Mouse (Mus musculus): ENCODE results near the gene Gpn3. TPM values are rescaled to one million over a fixed set of nuclear protein-coding genes. Genes with fewer than 3 reads are reported as not detected.
A peak's percentile ranks its signal among the peaks of the same experiment; 100 is the strongest.

Gpn3 gene
- total RNA-seq, 1 experiment: 101 TPM

- DNase-seq (ENCODE audit: low read depth, low spot score): no peak
- H3K4me1 ChIP-seq (ENCODE audit: control insufficient read depth in 2 of 2, insufficient read depth in 2 of 2, low read length in 2 of 2, poor library complexity in 1 of 2): peaks cover 2% of the 10 kb centered on the region in 2 experiments; a peak in 1 of 4 replicates
- no peak overlapping the region for H3K9ac ChIP-seq (ENCODE audit: insufficient read depth, low read depth, low read length, poor library complexity, severe bottlenecking)
- H3K36me3 ChIP-seq (ENCODE audit: control insufficient read depth, insufficient read depth, low read length, poor library complexity, severe bottlenecking): no peaks in the 10 kb centered on the region
- in situ Hi-C loops (cut with MboI; ENCODE audit: low sequenced_read_pairs in 2 of 2, unreplicated experiment in 2 of 2): loop anchor here in 1 of 2 experiments (5.0 kb wide), 1 partner anchor 76 kb away; no protein-coding TSS in a partner anchor
- no peak for TF ChIP-seq HCFC1 (IDR thresholded peaks at IDR 0.05; ENCODE audit: borderline replicate concordance, insufficient read depth, low read length)
- TF ChIP-seq MAFK (IDR thresholded peaks at IDR 0.05; ENCODE audit: insufficient read depth, low read depth, low read length): no peak
- no peak for TF ChIP-seq ZNF384 (IDR thresholded peaks at IDR 0.05; ENCODE audit: low read depth, low read length)
- TF ChIP-seq CHD2 (IDR thresholded peaks at IDR 0.05; ENCODE audit: low read depth, low read length): no peak
- no peak for TF ChIP-seq ZC3H11A (IDR thresholded peaks at IDR 0.05; ENCODE audit: borderline replicate concordance, low read depth, low read length)
- H3K4me3 ChIP-seq (ENCODE audit: insufficient read depth in 1 of 2, low read depth in 1 of 2, low read length in 2 of 2, poor library complexity in 1 of 2, severe bottlenecking in 1 of 2): no peak overlapping the region
- no peaks in the 10 kb centered on the region for H3K9me3 ChIP-seq (ENCODE audit: control insufficient read depth, insufficient read depth, low read depth, low read length)
- H3K27ac ChIP-seq (ENCODE audit: insufficient read depth, low read depth, low read length, poor library complexity, severe bottlenecking): no peak overlapping the region
Measured at GRCm38 (mm10) chr5:122342874-122343273, 28.8 kb upstream of the Gpn3 start.

DNA sequence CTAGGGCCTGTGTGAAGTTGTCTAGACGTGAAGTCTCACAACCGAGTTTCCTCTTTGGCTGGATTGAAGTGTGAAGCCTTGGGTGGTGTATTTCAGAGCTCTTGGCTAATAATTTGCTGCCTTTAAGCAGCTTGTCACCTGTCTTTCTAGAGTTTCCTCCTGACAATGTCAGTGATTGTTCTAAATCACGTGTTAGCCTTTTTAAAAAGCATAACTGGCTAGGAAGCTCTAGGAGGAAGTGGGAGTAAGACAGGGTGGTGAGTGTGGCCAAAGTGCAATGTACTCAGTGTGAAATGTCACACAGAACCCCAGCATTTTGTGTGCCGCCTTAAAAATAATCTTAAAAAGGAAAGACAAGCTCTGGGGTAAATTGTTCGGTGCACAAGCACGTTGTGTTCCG, 27.9 kb upstream of the Gpn3 start:
- in situ Hi-C loops (cut with MboI; ENCODE audit: low sequenced_read_pairs in 2 of 2, unreplicated experiment in 2 of 2): loop anchor here in 1 of 2 experiments (5.0 kb wide), 1 partner anchor 76 kb away; no protein-coding TSS in a partner anchor
- H3K36me3 ChIP-seq (ENCODE audit: control insufficient read depth, insufficient read depth, low read length, poor library complexity, severe bottlenecking): no peaks in the 10 kb centered on the region
- no peaks in the 10 kb centered on the region for H3K9me3 ChIP-seq (ENCODE audit: control insufficient read depth, insufficient read depth, low read depth, low read length)
- no peak overlapping the region for H3K4me3 ChIP-seq (ENCODE audit: insufficient read depth in 1 of 2, low read depth in 1 of 2, low read length in 2 of 2, poor library complexity in 1 of 2, severe bottlenecking in 1 of 2)
- DNase-seq (ENCODE audit: low read depth, low spot score): no peak
- no peak overlapping the region for H3K27ac ChIP-seq (ENCODE audit: insufficient read depth, low read depth, low read length, poor library complexity, severe bottlenecking)
- peaks cover 2% of the 10 kb centered on the region in 2 experiments; a peak in 1 of 4 replicates for H3K4me1 ChIP-seq (ENCODE audit: control insufficient read depth in 2 of 2, insufficient read depth in 2 of 2, low read length in 2 of 2, poor library complexity in 1 of 2)
- TF ChIP-seq ZC3H11A (IDR thresholded peaks at IDR 0.05; ENCODE audit: borderline replicate concordance, low read depth, low read length): no peak
- TF ChIP-seq ZNF384 (IDR thresholded peaks at IDR 0.05; ENCODE audit: low read depth, low read length): no peak
- TF ChIP-seq HCFC1 (IDR thresholded peaks at IDR 0.05; ENCODE audit: borderline replicate concordance, insufficient read depth, low read length): no peak
- TF ChIP-seq CHD2 (IDR thresholded peaks at IDR 0.05; ENCODE audit: low read depth, low read length): no peak
- TF ChIP-seq MAFK (IDR thresholded peaks at IDR 0.05; ENCODE audit: insufficient read depth, low read depth, low read length): no peak
- no peak overlapping the region for H3K9ac ChIP-seq (ENCODE audit: insufficient read depth, low read depth, low read length, poor library complexity, severe bottlenecking)

DNA sequence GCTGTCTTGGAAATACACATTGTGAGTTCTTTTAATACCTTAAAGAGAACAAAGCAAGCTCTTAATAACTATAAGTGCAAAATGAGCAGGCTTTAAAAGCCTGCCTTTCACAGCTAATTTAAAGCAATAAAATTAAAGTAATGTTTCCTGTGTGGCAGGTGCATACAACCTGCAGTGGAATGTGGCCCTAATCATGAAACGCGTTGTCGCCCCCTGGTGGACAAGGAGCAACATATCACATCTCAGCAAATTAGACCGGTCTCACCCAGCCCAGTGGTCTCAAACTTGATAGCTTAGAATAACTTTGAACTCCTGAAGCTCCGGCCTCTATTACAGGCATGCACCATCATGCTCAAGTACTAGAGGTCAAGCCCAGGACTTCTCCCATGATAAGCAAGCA, 27.4 kb upstream of the Gpn3 start:
- Histone ChIP-seq H3K4me1 (ENCODE audit: control insufficient read depth in 2 of 2, insufficient read depth in 2 of 2, low read length in 2 of 2, poor library complexity in 1 of 2) (peaks cover 2% of the 10 kb centered on the region in 2 experiments; a peak in 1 of 4 replicates), H3K36me3 (ENCODE audit: control insufficient read depth, insufficient read depth, low read length, poor library complexity, severe bottlenecking) (no peaks in the 10 kb centered on the region), H3K4me3 (ENCODE audit: insufficient read depth in 1 of 2, low read depth in 1 of 2, low read length in 2 of 2, poor library complexity in 1 of 2, severe bottlenecking in 1 of 2) (no peak overlapping the region), H3K27ac (ENCODE audit: insufficient read depth, low read depth, low read length, poor library complexity, severe bottlenecking) (no peak overlapping the region), H3K9me3 (ENCODE audit: control insufficient read depth, insufficient read depth, low read depth, low read length) (no peaks in the 10 kb centered on the region), H3K9ac (ENCODE audit: insufficient read depth, low read depth, low read length, poor library complexity, severe bottlenecking) (no peak overlapping the region)
- no peak for TF ChIP-seq HCFC1 (IDR thresholded peaks at IDR 0.05; ENCODE audit: borderline replicate concordance, insufficient read depth, low read length)
- TF ChIP-seq MAFK (IDR thresholded peaks at IDR 0.05; ENCODE audit: insufficient read depth, low read depth, low read length): peak; percentile 50; the same call in 1 of the 2 replicates
- no peak for TF ChIP-seq ZNF384 (IDR thresholded peaks at IDR 0.05; ENCODE audit: low read depth, low read length)
- peak; percentile 89; the same call in 1 of the 2 replicates for TF ChIP-seq ZC3H11A (IDR thresholded peaks at IDR 0.05; ENCODE audit: borderline replicate concordance, low read depth, low read length)
- in situ Hi-C loops (cut with MboI; ENCODE audit: low sequenced_read_pairs in 2 of 2, unreplicated experiment in 2 of 2): loop anchor here in 1 of 2 experiments (5.0 kb wide), 1 partner anchor 77 kb away; no protein-coding TSS in a partner anchor
- DNase-seq (ENCODE audit: low read depth, low spot score): peak; percentile 79

DNA sequence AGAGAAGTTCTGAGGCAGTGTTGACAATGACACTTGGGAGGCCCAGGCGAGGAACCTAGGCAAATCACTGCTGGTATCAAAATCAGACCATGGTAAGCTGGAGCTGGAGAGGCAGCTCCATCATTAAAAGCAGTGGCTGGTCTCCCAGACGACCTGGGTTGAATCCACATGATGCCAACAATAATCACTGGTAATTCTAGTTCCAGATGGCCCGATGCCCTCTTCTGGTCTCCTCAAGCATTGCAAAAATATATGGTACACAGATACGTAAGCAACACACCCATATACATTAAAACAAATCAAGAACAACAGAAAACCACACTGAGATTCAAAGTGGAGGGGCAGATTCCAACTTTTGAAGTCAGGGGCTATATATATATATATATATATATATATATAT, 25.9 kb upstream of the Gpn3 start:
- Histone ChIP-seq H3K36me3 (ENCODE audit: control insufficient read depth, insufficient read depth, low read length, poor library complexity, severe bottlenecking) (no peaks in the 10 kb centered on the region), H3K9me3 (ENCODE audit: control insufficient read depth, insufficient read depth, low read depth, low read length) (no peaks in the 10 kb centered on the region), H3K4me3 (ENCODE audit: insufficient read depth in 1 of 2, low read depth in 1 of 2, low read length in 2 of 2, poor library complexity in 1 of 2, severe bottlenecking in 1 of 2) (no peak overlapping the region), H3K9ac (ENCODE audit: insufficient read depth, low read depth, low read length, poor library complexity, severe bottlenecking) (no peak overlapping the region), H3K27ac (ENCODE audit: insufficient read depth, low read depth, low read length, poor library complexity, severe bottlenecking) (no peak overlapping the region), H3K4me1 (ENCODE audit: control insufficient read depth in 2 of 2, insufficient read depth in 2 of 2, low read length in 2 of 2, poor library complexity in 1 of 2) (peaks cover 2 to 4% of the 10 kb centered on the region in 2 experiments; a peak in 1 of 4 replicates)
- no peak for DNase-seq (ENCODE audit: low read depth, low spot score)
- in situ Hi-C loops (cut with MboI; ENCODE audit: low sequenced_read_pairs in 2 of 2, unreplicated experiment in 2 of 2): no loop called here
- TF ChIP-seq HCFC1 (IDR thresholded peaks at IDR 0.05; ENCODE audit: borderline replicate concordance, insufficient read depth, low read length): no peak

Measured in ES-E14 (cell line).